Mouse (Mus musculus) ZHBTc4 (cell line): ENCODE data around the gene Cdk14.

ENCODE experiments used
- DNase-seq: peaks from one replicate; pipeline ENCODE4 v3.0.0-alpha.2; 2011; ENCODE audit warnings: low read depth, low spot score

Gene Cdk14

DNA sequence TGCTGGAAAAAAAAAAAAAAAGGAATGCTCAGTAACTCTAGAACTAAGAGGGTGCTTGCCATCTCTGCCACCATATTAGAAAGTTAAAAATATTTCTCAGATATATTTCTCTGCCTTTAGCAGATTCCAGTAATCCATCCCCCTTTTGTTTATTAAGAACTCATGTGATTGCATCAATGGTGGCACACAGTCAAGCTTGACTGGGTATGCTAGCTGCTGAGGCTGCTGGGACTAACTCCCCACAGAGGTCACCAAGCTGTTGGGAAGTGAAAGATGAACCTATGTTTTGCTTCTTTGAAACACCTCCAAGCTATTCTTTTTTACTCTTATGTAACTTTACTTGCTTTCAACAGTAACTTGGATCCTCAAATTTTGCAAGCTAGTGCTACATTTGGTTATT lies 618.1 kb downstream of the Cdk14 start:
- DNase-seq = no peak

DNA sequence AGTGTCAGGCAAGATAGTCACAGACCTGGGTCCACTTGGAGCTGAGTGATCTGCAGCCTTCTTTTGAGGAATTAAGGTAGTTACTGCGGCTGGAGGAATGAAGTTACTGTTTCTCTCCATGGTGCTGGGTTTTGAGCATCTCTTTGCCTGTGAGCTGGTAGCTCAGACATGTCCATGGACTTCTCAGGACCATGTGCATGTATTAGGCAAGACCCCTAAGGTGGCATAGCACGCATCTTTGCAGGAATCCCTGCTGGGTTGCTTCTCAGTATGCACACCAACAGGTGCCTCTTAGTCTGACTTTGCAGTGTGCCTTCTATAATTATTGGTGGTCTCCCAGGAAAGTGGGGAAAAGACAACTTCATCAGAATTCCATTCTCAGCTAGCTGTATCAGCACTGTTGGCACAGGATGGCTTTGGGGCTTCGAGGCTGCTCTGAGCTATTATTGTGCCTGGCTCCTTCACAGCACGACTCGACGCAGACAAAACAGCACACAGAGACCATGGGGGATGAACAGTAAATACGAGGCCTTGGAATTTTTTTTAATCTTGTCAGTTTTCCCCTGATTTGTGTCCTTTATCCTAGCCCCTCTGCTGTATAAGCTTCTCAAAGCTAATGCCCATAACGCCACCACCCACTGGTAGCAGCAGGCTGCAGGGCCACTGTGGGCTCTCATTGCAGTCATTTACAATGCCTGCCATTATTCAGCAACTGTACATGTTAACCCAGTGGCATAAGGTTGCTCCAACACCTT lies 618.8 kb downstream of the Cdk14 start:
- no peak for DNase-seq

DNA sequence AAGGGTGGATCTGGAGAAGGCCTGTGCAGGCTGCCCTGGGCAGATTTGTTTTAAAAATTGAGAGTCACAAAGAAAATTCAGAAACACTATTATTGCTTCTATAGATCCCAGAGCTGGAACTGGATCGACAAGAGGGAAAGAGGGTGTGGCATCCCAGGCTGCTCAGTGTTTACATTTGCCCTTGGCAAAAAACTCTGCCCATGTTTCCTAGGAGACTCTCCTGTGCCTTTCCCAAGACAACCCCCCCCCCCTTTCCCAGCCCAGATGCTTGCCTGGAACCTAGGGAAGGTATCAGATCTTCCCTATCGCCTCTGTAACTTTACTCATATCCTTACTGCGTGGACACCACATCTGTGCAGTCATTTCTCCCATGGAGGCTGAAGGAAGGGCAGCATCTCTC lies 628.9 kb downstream of the Cdk14 start:
- DNase-seq = peak; percentile 12

DNA sequence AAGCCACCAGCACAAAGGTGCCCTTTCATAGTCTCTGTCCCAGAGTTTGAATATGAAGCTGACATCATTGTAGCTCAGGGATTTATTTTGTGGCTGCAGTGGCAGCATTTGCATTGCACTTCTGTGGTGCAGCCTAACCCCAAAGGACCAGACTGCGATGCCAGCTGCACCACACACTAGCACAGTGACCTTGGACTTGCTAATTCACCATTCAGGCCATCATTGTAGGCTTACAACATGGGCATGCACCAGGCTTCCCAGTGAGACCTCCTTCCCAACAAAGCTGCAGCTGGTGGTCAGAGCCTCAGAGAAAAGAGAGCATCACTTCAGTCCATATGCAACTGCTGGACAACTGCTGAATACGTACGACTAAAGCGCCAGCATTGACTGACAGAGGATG lies 629.8 kb downstream of the Cdk14 start:
- no peak for DNase-seq

DNA sequence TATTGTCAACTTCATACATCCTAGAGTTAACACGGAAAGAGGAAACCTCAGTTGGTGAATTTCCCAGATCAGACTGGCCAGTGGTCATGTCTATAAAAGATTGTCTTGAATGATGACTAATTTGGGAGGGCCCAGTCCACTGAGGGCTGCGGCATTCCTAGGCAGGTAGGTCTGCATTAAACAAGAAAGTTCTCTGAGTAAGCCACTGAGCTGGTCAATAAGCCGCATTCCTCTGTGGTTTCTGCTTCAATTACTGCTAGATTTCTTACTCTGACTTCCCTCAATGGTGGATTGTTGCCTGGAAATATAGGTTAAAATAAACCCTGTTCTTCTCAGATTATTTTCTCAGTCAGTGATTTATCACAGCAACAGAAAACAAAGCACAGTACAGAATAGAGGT lies 631.6 kb downstream of the Cdk14 start:
- DNase-seq = no peak

DNA sequence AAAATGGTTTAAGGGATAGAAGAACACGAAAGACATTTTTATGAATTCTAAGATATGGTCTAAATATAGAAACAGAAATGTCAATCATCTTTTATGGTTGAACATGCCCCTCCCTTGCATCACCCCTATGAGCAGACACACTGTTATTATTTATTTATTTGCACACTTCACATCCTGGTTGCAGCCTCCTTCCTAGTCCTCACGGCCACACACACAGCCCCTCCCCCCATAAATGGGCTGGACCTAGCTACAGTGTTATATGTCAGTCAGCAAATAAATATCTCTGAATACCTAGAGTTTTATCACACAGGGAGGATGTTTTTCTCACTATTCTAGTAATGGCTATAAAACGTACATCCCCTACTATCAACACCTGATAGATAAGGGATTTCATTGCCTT lies 633.3 kb downstream of the Cdk14 start:
- DNase-seq = no peak

DNA sequence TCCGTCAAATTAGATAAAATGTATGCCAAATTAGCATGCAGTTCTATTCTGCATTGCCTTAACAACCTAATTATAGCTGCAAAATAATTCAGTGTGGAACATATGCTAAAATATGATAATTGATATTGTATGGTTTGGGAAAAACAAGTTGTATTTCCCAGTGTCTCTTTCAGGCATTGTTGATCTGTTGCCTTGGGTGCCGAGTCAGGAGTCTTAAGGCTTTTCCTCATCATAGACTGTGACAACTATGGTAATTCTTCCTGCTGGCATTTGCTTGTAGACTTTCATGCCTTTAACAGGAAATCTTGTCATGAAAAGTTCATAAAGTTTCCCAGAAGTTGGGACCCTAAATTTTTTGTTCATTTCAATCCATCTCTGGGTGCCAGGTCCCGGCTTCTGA lies 641.8 kb downstream of the Cdk14 start:
- no peak for DNase-seq

DNA sequence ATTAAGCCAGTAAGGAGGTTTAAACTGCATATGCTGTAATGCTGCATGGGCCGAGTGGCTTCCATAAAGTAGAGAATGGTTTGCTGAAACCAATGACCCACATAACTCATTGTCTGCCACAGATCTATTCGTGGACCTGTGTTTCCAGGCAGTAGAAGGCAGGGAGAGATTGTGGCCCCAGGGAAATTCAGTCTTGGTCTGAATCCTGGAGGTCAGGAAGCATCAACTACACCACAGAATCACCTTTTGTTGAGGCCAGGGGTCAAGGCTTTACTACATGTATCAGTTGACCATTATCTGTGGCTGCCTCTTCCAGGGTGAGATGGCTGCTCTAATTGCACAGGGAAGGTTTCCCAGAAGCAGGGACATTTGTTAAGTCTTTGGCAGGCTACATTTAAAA lies 643.6 kb downstream of the Cdk14 start:
- DNase-seq = no peak

DNA sequence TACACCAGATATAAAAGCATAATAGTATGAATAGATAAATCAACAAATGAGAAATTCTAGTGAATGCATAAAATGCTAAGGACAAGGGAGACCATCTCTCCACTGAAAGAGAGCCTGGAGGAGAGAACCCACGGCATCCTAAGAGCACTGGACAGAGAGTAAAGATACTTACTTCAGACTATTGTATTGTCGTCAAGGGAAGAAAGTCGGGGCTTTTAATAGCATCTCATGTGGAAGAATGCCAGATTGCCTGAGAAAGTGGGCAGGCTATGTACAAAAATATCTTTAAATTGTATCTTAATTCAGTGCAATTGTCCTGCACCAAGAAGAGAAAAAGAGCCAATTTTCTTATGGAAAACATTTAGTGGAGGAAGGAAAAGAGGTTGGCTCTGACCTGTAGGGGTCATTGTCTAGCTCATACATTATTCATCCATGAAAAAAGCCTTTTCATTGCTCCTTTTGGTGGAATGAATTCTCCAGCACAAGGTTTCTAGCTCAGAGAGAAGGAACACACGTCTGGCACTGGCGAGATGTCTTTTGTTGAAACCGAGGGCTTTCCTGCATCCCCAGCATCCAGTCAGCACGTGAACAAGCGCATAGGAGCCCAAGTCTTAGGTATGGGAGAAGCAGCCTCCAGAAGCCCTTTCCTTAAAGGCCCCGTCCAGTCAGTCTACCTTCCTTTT lies 646.9 kb downstream of the Cdk14 start:
- no peak for DNase-seq

DNA sequence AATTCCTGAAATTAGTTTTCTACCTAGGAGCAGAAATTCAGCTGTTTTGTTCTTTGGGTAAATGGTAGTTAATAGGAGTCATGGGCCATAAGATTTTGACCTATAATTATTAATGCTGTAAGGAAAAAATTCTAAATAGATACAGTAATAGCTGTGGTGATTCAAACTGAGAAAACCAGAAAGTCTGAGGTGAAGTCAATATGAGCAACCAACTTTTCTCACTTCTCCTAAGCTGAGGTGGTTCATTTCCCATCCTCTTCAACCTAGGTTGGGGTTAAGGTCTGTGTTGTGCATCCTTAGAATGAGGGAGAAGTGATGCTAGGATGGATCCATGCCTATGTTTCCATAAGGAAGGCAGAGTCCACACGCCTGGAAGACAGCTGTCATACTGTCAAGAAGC lies 649.5 kb downstream of the Cdk14 start:
- DNase-seq = no peak

DNA sequence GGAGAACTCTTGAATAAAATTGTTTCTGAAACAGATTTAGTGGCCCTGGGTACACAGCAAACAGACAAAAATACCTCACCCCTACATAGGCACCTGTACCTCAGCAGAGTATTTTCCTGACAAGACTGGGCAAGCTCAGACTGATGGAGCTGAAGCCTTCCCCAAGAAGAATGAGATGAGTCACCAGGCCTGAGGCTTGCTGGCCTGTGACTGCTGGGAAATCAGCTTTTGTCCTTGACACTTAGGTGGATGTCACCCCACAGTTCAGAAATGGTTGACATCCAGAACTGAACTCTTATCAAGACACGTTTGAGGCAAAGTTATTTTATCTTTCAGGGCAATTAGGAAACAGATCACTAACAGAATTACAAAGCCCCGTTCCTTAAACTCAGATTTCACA lies 652.2 kb downstream of the Cdk14 start:
- no peak for DNase-seq

DNA sequence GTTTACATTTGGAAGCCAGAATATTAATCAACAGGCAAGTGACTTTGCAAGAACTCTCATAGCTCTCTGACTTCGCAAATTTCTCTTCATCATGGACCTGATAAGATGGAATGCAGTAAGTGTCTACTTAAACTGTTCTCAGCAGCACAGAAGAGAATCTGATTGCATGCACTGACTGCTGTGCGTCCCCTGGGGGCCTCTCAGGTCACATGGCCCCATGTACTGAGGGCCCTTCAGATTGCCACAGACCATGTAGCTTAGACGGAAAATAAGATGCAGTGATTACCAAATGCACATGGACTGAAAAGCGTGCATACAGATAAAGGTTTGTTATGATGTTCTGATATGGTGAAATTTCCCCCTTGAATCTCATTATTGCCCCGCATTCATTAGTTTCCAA lies 653.4 kb downstream of the Cdk14 start:
- no peak for DNase-seq

DNA sequence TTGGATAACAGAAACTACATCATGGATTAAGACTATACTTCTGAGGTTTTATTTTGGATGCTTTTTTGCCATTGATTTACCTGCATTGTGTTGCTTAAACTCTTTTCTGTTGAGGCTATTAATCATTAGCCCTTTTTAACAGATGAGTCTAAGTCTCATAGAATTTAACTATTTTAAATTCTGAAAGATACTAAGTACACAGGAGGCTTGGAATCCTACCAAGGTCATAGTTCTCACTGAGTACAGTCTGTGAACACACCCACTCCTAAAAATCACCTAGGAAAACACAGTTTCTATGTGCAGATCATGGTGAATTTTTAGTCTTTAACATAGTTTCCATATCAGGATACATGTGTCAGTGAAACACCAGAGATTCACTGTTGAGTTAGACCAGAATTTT lies 658.2 kb downstream of the Cdk14 start:
- DNase-seq = no peak

DNA sequence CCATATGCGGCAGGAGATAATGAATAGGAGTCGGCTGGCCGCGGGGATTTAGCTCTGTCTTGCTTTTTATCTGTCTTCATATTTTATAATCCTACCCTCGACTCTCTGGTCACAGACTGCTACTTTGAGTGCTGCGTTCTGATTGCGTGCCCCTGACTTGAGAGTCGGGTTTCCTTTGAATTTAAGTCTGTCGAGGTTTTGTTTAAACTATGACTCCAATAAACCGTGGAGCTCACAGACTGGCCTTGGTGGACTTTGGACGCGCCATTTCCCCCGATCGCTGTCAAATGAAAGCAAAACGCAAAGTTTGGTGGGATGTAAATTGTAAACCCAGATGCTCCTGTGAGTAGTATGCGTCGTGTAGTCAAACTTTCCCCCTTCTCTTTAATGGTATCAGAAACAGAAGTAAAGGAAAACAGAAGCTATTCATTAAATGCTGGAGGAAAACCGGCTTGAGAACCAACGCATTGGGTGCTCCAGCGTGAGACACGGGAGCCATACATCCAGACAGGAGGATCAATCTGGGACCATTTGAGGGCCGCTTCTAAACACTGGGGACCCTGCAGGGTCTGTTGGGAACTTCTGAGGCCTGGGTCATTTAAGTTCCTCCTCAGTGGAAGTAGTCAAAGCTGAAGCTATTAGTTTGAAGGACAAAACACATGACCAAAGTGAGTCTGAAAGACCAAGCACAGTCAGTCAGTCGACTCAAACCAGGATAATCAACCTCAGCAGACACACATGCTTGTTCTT lies 661.6 kb downstream of the Cdk14 start:
- peak; percentile 12 for DNase-seq

DNA sequence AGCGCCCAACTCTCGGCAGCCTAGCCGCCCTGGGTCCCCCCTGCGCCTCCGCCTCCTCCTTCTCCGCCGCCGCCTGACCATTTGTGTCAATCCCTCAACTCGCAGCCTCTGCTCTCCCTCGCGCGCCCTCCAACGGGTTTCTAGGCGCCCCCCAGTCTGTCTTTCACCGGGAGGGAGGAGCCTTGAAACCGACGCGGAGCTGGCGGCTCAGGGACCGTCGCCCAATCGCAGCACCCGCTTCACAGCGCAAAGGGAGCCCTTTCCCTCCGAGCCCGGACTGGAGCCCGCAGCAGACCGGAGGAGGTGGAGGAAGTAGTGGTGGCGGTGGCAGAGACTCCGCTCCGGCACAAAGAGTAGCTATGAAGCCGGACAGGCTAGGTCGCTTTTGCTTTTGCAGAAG lies 662.2 kb downstream of the Cdk14 start, which contains the start of gene Fzd1:
TSS of gene Fzd1 (minus strand) at position 134 of the 400 bp plus-strand sequence.
- DNase-seq = peak; percentile 94

DNA sequence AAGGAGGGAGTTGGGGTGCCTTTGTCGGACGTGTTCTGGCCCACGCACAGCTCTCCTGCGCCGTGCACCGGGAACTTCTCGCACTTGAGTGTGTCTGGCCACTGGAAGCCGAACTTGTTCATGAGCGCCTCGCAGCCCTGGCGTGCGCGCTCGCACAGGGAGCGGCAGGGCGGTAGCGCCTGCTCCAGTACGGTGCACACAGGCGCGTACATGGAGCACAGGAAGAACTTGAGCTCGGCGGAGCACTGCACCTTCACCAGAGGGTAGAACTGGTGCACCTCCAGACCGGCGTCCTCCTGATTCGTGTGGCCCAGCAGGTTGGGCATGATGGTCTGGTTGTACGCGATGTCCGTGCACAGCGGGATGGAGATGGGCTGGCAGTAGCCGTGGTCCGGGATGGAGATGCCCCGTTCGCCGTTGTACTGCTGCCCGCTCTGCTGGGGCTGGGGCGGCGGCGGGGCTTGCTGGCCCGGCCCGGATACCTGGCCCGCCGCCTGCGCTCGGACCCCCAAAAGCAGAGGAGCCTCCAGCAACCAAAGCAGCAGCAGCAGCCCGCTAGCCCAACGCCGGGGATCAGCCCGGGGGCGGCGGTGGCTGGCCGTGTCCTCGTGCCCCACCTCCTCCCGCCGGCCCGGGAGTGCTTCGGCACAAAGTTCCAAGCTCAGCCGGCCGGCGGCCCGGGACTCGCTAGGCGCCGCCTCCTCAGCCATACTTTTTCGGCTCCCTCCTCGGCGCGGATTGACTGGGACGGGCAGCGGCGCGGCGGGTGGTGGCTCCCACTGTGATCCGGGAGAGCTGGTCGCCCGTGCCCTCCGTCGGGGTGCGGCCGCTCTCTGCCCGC lies 663.0 kb downstream of the Cdk14 start:
- DNase-seq = peak; percentile 86

DNA sequence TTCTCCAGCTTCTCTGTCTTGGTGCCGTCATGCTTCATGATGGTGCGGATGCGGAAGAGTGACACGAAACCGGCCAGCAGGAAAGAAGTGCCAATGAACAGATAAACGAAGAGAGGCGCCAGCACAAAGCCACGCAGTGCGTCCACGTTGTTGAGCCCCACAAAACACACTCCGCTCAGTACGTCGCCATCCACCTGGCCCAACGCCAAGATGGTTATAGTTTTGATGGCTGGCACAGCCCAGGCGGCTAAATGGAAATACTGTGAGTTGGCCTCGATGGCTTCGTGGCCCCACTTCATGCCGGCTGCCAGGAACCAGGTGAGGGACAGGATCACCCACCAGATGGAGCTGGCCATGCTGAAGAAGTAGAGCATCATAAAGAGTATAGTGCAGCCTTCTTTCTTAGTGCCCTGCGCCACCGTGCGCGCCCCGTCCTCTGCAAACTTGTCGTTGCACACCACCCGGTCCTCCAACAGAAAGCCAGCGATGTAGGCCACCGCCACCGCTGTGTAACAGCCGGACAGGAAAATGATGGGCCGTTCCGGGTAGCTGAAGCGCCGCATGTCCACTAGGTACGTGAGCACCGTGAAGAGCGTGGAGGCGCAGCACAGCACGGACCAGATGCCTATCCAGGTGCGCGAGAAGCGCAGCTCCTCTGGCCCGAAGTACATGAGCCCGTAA lies 664.0 kb downstream of the Cdk14 start:
- peak; percentile 55 for DNase-seq

DNA sequence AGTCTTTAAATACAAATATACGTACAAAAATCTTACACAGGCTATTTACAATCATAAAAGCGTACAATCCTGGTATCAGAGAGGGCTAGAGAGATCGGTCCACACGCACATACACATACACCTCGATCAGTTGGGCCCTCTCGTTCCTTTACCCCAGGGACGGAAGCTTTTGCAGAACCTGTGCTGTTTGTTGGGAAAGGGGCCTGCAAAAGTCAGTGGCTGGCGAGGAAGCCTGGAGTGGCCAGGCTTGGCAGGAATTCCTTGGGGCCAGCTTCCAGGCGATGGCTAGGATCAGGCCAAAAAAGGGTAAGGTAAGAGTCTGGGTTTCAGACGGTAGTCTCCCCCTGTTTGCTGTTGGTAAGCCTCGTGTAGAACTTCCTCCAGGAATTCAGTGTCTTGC lies 664.8 kb downstream of the Cdk14 start:
- no peak for DNase-seq

DNA sequence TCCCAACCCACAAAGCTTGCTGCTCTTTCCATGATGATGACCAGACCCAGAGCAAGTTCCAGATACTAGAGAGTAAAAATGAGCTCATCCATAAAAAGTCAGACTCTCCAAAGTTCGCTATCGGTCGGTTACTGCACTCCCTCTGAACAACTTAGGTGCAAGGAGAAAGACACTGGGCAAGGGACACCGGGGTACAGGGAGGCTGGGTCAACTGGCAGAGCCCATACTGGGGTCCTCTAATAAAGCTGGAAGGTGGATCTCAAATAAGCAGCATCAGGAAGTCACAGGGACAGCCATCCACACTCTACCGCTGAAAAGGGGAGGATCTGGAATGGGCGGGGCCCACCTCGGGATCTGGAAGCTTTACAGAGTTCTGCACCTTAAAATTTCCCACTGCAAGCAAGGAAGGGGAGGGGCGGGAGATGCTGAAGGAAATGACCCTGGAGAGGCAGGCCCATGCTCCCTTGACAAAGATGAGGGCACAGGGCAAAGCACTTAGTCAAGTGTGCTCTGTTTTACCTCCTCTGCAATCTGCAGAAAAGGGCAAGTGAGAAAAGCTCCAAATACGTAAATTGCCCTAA lies 665.3 kb downstream of the Cdk14 start:
- peak; percentile 13 for DNase-seq
